Mouse (Mus musculus) layer of hippocampus, postnatal 14 days (tissue): ENCODE measurements around the gene Ostn. TPM values are rescaled to one million over a fixed set of nuclear protein-coding genes. Genes with fewer than 3 reads are reported as not detected.

Source experiments
- DNase-seq, 2 experiments: peaks; one replicate each; pipeline ENCODE4 v3.0.0; 2021 to 2022; ENCODE audit warnings: low spot score in 2 of 2, mixed read lengths in 1 of 2
- total RNA-seq, 2 experiments: library from RNA; stranded (reverse); gene quantifications; 2 replicates each; pipeline ENCODE4 v1.2.3; 2021

Gene Ostn
- total RNA-seq, 2 experiments from 2014 or later, result not detected

GRCm38 (mm10) chr16:27386850-27387407, 79.6 kb downstream of the Ostn start:
- DNase-seq, result no peak

GRCm38 (mm10) chr16:27387634-27388611, 80.6 kb downstream of the Ostn start:
- peak in 1 of 2 experiments; percentile 35 for DNase-seq

GRCm38 (mm10) chr16:27388761-27389451, 81.6 kb downstream of the Ostn start, which contains the start of gene Ccdc50:
TSS of gene Ccdc50 (plus strand) at chr16:27388869.
- DNase-seq, result peak; percentile 72 to 80

GRCm38 (mm10) chr16:27389534-27390282, 82.4 kb downstream of the Ostn start:
- no peak for DNase-seq

- no peak for DNase-seq
These were observed 83.0 kb downstream of the Ostn start for GRCm38 (mm10) chr16:27390306-27390705.

GRCm38 (mm10) chr16:27391845-27392244, 84.6 kb downstream of the Ostn start:
- DNase-seq, result no peak

- DNase-seq, result peak in 1 of 2 experiments; percentile 52
These were observed 88.2 kb downstream of the Ostn start for GRCm38 (mm10) chr16:27395251-27396037.

GRCm38 (mm10) chr16:27396951-27397350, 89.7 kb downstream of the Ostn start:
- no peak for DNase-seq

GRCm38 (mm10) chr16:27399026-27399718, 91.9 kb downstream of the Ostn start:
- DNase-seq, result no peak

GRCm38 (mm10) chr16:27399719-27400253, 92.5 kb downstream of the Ostn start:
- DNase-seq, result no peak

Other genes starting within 250 kb of the Ostn start
- gene Uts2b, start 62.8 kb downstream of the Ostn start, total RNA-seq, result not detected
- 10 to 100 TPM; 71.6 to 77.7 TPM for gene Ccdc50, start 81.4 kb downstream of the Ostn start, total RNA-seq